Mouse (Mus musculus) urinary bladder, postnatal 36 days (tissue): ENCODE results near the gene Xrcc6.

Experiments
- DNase-seq, 2 experiments: peaks; one replicate each; pipeline ENCODE4 v3.0.0; 2022; ENCODE audit warnings: low spot score in 2 of 2, mixed read lengths in 1 of 2

The Xrcc6 gene

GRCm38 (mm10) chr15:82081161-82081560 lies 93.5 kb downstream of the Xrcc6 start:
- DNase-seq = no peak

- DNase-seq = no peak
These were observed 98.0 kb downstream of the Xrcc6 start for GRCm38 (mm10) chr15:82085606-82086005.

GRCm38 (mm10) chr15:82086131-82086530 lies 98.5 kb downstream of the Xrcc6 start:
- DNase-seq = no peak

- no peak for DNase-seq
These were observed 99.6 kb downstream of the Xrcc6 start for GRCm38 (mm10) chr15:82087266-82087665.
